Mouse (Mus musculus): ENCODE data around the gene Brap. TPM values are rescaled to one million over a fixed set of nuclear protein-coding genes. Genes with fewer than 3 reads are reported as not detected.

Gene Brap
- polyA plus RNA-seq, 1 experiment from 2014 or later = 29.5 TPM

DNA sequence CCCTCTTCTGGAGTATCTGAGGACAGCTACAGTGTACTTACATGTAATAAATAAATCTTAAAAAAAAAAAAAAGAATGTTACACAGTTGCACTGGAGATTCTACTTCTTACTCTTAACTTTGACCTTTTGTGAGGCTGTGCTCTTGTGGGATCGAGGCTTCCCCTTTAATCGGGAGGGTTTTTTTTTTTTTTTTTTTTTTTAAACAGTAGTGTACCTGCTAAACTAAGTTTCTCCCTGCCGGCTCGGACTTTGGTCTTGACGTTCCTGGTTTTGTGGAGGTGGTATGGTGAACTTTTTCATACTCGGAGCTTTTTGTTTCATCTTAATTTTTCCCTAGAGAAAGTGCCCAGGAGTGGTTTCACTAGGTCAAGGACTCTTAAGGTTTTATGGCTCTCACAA is 54.6 kb downstream of the Brap start:
- no peak overlapping the region for H3K4me3 ChIP-seq (replicated peaks; ENCODE audit: low read length)
- ATAC-seq (ENCODE audit: insufficient read depth, low FRiP score) = no peak
- no peaks in the 10 kb centered on the region for H3K27me3 ChIP-seq (ENCODE audit: control insufficient read depth, insufficient read depth, low read length)
- no peaks in the 10 kb centered on the region for H3K36me3 ChIP-seq (ENCODE audit: control insufficient read depth, insufficient read depth, low read length)
- peaks cover 31% of the 10 kb centered on the region for H3K4me1 ChIP-seq (ENCODE audit: control insufficient read depth, insufficient read depth, low read length)
- H3K9me3 ChIP-seq (replicated peaks; ENCODE audit: control insufficient read depth, low read length) = no peaks in the 10 kb centered on the region
- WGBS = 72% methylated on average over 6 of the region's 6 CpGs
- 0 out of 2 replicates have a peak overlapping the region, but pooled peaks have one; percentile 13 for H3K4me2 ChIP-seq (ENCODE audit: low read depth, low read length)
- no peak overlapping the region for H3K9ac ChIP-seq (ENCODE audit: low read length)
- no peak overlapping the region for H3K27ac ChIP-seq (ENCODE audit: low read length)

DNA sequence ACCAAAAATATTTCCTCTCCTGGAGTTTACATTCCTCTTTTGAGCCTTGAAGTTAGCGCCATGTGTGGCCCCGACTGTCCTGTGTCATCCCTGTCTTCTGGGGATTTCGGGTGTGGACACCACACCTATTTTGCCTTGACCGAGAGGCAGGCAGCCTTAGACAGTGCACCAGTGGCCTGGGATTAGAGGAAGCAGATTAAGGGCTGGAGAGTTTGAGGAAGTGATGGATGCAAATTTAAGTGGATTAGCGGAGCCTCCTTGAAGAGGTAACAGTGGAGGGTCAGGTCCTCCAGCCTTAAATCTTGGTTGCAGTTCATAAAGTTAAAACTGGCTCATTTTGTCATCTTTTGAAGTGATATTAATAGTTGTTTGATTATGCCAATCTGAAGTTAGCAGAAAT is 58.1 kb downstream of the Brap start:
- Histone ChIP-seq H3K27me3 (ENCODE audit: control insufficient read depth, insufficient read depth, low read length) (no peaks in the 10 kb centered on the region), H3K27ac (ENCODE audit: low read length) (no peak overlapping the region), H3K4me1 (ENCODE audit: control insufficient read depth, insufficient read depth, low read length) (peaks cover 50% of the 10 kb centered on the region), H3K36me3 (ENCODE audit: control insufficient read depth, insufficient read depth, low read length) (no peaks in the 10 kb centered on the region), H3K4me3 (replicated peaks; ENCODE audit: low read length) (no peak overlapping the region), H3K9ac (ENCODE audit: low read length) (no peak overlapping the region), H3K4me2 (ENCODE audit: low read depth, low read length) (no peak overlapping the region), H3K9me3 (replicated peaks; ENCODE audit: control insufficient read depth, low read length) (no peaks in the 10 kb centered on the region)
- ATAC-seq (ENCODE audit: insufficient read depth, low FRiP score) = no peak
- WGBS = 85% methylated on average over 5 of the region's 5 CpGs

DNA sequence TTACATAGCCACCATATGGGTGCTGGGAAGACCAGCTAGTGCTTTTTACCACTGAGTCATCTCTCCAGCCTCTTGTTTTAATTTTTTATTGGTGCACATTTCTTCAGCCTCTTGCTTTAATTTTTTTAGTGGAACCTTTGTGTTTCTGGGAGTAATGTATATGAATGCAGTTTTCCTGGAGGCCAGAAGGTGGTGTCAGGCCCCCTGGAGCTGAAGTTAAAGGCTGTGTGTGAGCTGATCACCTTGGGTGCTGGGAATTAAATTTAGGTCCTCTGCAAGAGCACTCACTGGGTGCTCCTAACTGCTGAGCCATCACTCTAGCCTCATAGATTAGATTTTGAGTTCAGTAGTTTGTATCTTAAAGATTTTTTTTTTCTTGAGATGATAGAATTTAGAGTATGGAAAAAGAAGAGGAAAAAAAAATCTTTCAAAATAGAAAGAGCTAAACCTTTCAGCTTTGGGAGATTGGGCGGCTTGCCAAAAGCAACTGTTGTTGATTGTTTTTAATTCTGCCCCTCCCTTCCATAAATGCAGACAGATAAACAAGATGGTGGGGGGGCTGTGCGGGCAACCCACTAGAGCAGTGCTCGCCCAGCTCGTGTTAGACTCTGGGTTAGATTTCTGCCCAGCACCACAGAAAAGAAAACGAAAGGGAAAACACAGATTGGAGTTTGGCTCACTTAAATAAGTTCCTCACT is 60.7 kb downstream of the Brap start:
- Histone ChIP-seq H3K36me3 (ENCODE audit: control insufficient read depth, insufficient read depth, low read length) (no peaks in the 10 kb centered on the region), H3K27me3 (ENCODE audit: control insufficient read depth, insufficient read depth, low read length) (no peaks in the 10 kb centered on the region), H3K9me3 (replicated peaks; ENCODE audit: control insufficient read depth, low read length) (no peaks in the 10 kb centered on the region), H3K4me3 (replicated peaks; ENCODE audit: low read length) (no peak overlapping the region), H3K4me1 (ENCODE audit: control insufficient read depth, insufficient read depth, low read length) (peaks cover 33% of the 10 kb centered on the region), H3K9ac (ENCODE audit: low read length) (no peak overlapping the region), H3K27ac (ENCODE audit: low read length) (no peak overlapping the region), H3K4me2 (ENCODE audit: low read depth, low read length) (no peak overlapping the region)
- no peak for ATAC-seq (ENCODE audit: insufficient read depth, low FRiP score)
- WGBS = 89% methylated on average over 5 of the region's 5 CpGs

DNA sequence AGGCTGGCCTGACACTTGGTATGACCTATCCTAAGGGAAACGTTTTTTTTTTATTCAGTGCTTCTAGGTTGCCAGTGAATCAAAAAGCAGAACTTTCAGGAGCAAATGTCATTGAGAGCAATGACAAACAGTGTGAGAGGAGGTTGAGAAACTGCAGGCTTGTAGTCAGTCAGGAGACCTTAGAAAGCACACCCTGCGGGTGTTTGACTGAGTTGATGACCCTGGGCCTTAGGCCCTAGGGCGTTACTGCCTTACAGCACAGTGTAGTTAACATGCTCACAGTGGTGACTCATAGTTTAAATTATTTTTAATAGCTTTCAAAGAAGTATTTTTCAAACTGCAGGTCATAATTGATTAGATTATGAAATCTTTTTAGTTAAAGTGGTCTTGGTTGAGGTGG is 61.5 kb downstream of the Brap start:
- H3K27ac ChIP-seq (ENCODE audit: low read length) = no peak overlapping the region
- ATAC-seq (ENCODE audit: insufficient read depth, low FRiP score) = no peak; the same call in 1 of the 2 replicates
- H3K4me3 ChIP-seq (replicated peaks; ENCODE audit: low read length) = no peak overlapping the region
- H3K4me1 ChIP-seq (ENCODE audit: control insufficient read depth, insufficient read depth, low read length) = peaks cover 30% of the 10 kb centered on the region
- H3K9ac ChIP-seq (ENCODE audit: low read length) = no peak overlapping the region
- 39% methylated on average over 3 of the region's 3 CpGs for WGBS
- H3K9me3 ChIP-seq (replicated peaks; ENCODE audit: control insufficient read depth, low read length) = no peaks in the 10 kb centered on the region
- no peak overlapping the region for H3K4me2 ChIP-seq (ENCODE audit: low read depth, low read length)
- no peaks in the 10 kb centered on the region for H3K36me3 ChIP-seq (ENCODE audit: control insufficient read depth, insufficient read depth, low read length)
- H3K27me3 ChIP-seq (ENCODE audit: control insufficient read depth, insufficient read depth, low read length) = no peaks in the 10 kb centered on the region

DNA sequence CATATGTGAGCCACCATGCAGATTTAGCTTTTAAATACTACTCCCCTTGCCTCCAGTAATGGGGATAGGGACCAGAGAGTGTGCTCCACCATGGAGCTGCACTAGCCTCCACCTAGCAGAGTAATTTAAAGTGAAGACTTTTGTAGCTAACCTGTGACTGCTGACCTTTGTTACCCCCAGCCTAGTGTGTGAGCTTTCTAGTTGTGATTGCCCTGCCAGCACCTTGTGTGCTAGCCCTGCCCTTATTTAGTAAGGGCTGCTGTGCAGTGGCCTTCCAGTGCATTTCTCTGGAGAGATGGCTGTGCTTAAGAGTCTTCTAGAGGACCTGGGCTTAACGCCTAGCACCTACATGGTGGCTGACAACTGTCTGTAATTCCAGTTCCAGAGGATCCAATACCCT is 64.3 kb downstream of the Brap start:
- Histone ChIP-seq H3K9me3 (replicated peaks; ENCODE audit: control insufficient read depth, low read length) (no peaks in the 10 kb centered on the region), H3K27me3 (ENCODE audit: control insufficient read depth, insufficient read depth, low read length) (no peaks in the 10 kb centered on the region), H3K4me2 (ENCODE audit: low read depth, low read length) (no peak overlapping the region), H3K4me3 (replicated peaks; ENCODE audit: low read length) (no peak overlapping the region), H3K27ac (ENCODE audit: low read length) (no peak overlapping the region), H3K4me1 (ENCODE audit: control insufficient read depth, insufficient read depth, low read length) (peaks cover 26% of the 10 kb centered on the region), H3K9ac (ENCODE audit: low read length) (no peak overlapping the region), H3K36me3 (ENCODE audit: control insufficient read depth, insufficient read depth, low read length) (no peaks in the 10 kb centered on the region)
- no peak for ATAC-seq (ENCODE audit: insufficient read depth, low FRiP score)
- WGBS = 82% methylated on average over 1 of the region's 1 CpGs

DNA sequence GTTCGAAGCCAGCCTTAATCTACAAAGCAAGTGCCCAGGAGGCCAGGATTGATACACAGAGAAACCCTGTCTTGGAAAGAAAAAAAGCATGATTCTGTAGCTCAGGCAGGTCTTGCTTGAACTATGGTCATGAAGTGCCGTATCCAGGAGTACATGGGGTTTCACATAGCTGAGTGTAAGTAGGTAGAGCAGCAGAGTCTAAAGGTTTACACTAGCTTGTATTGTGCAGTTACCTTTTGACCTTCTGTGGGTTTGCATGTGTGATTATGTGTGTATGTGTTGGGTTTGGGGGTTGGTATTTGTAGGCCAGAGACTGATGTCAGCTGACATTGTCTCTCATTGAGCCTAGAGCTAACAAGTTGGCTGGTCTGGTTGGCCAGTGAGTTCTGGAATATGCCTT is 69.7 kb downstream of the Brap start:
- no peaks in the 10 kb centered on the region for H3K4me1 ChIP-seq (ENCODE audit: control insufficient read depth, insufficient read depth, low read length)
- no peak overlapping the region for H3K4me2 ChIP-seq (ENCODE audit: low read depth, low read length)
- H3K9me3 ChIP-seq (replicated peaks; ENCODE audit: control insufficient read depth, low read length) = no peaks in the 10 kb centered on the region
- H3K36me3 ChIP-seq (ENCODE audit: control insufficient read depth, insufficient read depth, low read length) = no peaks in the 10 kb centered on the region
- no peak overlapping the region for H3K27ac ChIP-seq (ENCODE audit: low read length)
- 92% methylated on average over 2 of the region's 2 CpGs for WGBS
- H3K27me3 ChIP-seq (ENCODE audit: control insufficient read depth, insufficient read depth, low read length) = no peaks in the 10 kb centered on the region
- H3K4me3 ChIP-seq (replicated peaks; ENCODE audit: low read length) = no peak overlapping the region
- ATAC-seq (ENCODE audit: insufficient read depth, low FRiP score) = no peak
- H3K9ac ChIP-seq (ENCODE audit: low read length) = no peak overlapping the region

DNA sequence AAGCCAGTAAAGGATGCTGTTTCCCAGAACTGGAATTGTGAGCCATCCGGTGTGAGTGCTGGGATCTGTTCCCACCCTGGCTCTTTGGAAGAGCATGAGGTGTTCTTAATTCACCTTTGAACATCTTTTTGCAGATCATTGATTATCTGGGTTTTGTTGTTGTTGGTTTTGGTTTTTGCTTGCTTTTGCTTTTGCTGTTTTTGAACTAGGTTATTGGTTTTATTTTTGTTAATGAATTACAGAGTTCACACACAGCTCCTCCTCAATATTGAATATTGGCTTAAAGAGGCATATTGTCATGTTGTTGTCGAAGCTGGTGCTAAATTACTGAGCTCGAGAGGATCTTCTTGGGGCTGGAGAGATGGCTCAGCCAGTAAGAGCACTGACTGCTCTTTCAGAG is 76.3 kb downstream of the Brap start:
- H3K36me3 ChIP-seq (ENCODE audit: control insufficient read depth, insufficient read depth, low read length) = no peaks in the 10 kb centered on the region
- H3K4me2 ChIP-seq (ENCODE audit: low read depth, low read length) = no peak overlapping the region
- no peak overlapping the region for H3K27ac ChIP-seq (ENCODE audit: low read length)
- ATAC-seq (ENCODE audit: insufficient read depth, low FRiP score) = no peak
- WGBS = 89% methylated on average over 3 of the region's 3 CpGs
- H3K4me3 ChIP-seq (replicated peaks; ENCODE audit: low read length) = no peak overlapping the region
- no peak overlapping the region for H3K9ac ChIP-seq (ENCODE audit: low read length)
- no peaks in the 10 kb centered on the region for H3K27me3 ChIP-seq (ENCODE audit: control insufficient read depth, insufficient read depth, low read length)
- peaks cover 3% of the 10 kb centered on the region for H3K4me1 ChIP-seq (ENCODE audit: control insufficient read depth, insufficient read depth, low read length)
- H3K9me3 ChIP-seq (replicated peaks; ENCODE audit: control insufficient read depth, low read length) = no peaks in the 10 kb centered on the region

Other genes starting within 250 kb of the Brap start
- 3.5 and 4.5 TPM in 2 replicates for gene Tmem116, start 208.7 kb upstream of the Brap start, polyA plus RNA-seq (2015; fragmentation: Nextera tagmentation; extraction: Ambion mirVana)
- 185 and 207 TPM in 2 replicates for gene Erp29, start 208.1 kb upstream of the Brap start, polyA plus RNA-seq (2015; fragmentation: Nextera tagmentation; extraction: Ambion mirVana)
- gene Adam1b, start 157.1 kb upstream of the Brap start, polyA plus RNA-seq (2015; fragmentation: Nextera tagmentation; extraction: Ambion mirVana) = 0.10 TPM in 1 of 2 replicates, not detected in the other
- 0.81 and 1.3 TPM in 2 replicates for gene Adam1a, start 115.1 kb upstream of the Brap start, polyA plus RNA-seq (2015; fragmentation: Nextera tagmentation; extraction: Ambion mirVana)
- gene Gm42878, start 115.1 kb upstream of the Brap start, polyA plus RNA-seq (2015; fragmentation: Nextera tagmentation; extraction: Ambion mirVana) = 0.54 TPM in 1 of 2 replicates, not detected in the other
- 44.3 and 45.7 TPM in 2 replicates for gene Mapkapk5, start 114.7 kb upstream of the Brap start, polyA plus RNA-seq (2015; fragmentation: Nextera tagmentation; extraction: Ambion mirVana)
- gene Aldh2, start 66.7 kb upstream of the Brap start, polyA plus RNA-seq (2015; fragmentation: Nextera tagmentation; extraction: Ambion mirVana) = 224 and 249 TPM in 2 replicates
- 2.6 and 2.8 TPM in 2 replicates for gene Acad12, start 41.6 kb upstream of the Brap start, polyA plus RNA-seq (2015; fragmentation: Nextera tagmentation; extraction: Ambion mirVana)
- 3.5 and 5.6 TPM in 2 replicates for gene Acad10, start within 50 bp of the Brap start, polyA plus RNA-seq (2015; fragmentation: Nextera tagmentation; extraction: Ambion mirVana)
- 33.1 and 36.6 TPM in 2 replicates for gene Atxn2, start 50.8 kb downstream of the Brap start, polyA plus RNA-seq (2015; fragmentation: Nextera tagmentation; extraction: Ambion mirVana)
- 8.3 and 8.8 TPM in 2 replicates for gene Sh2b3, start 177.1 kb downstream of the Brap start, polyA plus RNA-seq (2015; fragmentation: Nextera tagmentation; extraction: Ambion mirVana)
- gene Pheta1, start 188.4 kb downstream of the Brap start, polyA plus RNA-seq (2015; fragmentation: Nextera tagmentation; extraction: Ambion mirVana) = 16.9 and 17.4 TPM in 2 replicates